Mouse (Mus musculus) common myeloid progenitor, adult 5-6 weeks (primary cell): ENCODE data around the gene Nkg7. TPM values are rescaled to one million over a fixed set of nuclear protein-coding genes. Genes with fewer than 3 reads are reported as not detected.

Source experiments
- ATAC-seq: replicated peaks from 2 replicates; pipeline ENCODE4 v1.8.0; 2016; ENCODE audit warnings: low read depth, mild to moderate bottlenecking, moderate TSS enrichment, inconsistent platforms; ENCODE audit not compliant: poor library complexity, severe bottlenecking
- total RNA-seq: library from RNA; stranded (forward); fragments of 200-1000, 187-1606 nt; gene quantifications from 2 replicates; pipeline ENCODE4 v1.2.3, GENCODE M21; 2017

Nkg7 gene
- total RNA-seq, 1 experiment from 2014 or later = 154 TPM

DNA sequence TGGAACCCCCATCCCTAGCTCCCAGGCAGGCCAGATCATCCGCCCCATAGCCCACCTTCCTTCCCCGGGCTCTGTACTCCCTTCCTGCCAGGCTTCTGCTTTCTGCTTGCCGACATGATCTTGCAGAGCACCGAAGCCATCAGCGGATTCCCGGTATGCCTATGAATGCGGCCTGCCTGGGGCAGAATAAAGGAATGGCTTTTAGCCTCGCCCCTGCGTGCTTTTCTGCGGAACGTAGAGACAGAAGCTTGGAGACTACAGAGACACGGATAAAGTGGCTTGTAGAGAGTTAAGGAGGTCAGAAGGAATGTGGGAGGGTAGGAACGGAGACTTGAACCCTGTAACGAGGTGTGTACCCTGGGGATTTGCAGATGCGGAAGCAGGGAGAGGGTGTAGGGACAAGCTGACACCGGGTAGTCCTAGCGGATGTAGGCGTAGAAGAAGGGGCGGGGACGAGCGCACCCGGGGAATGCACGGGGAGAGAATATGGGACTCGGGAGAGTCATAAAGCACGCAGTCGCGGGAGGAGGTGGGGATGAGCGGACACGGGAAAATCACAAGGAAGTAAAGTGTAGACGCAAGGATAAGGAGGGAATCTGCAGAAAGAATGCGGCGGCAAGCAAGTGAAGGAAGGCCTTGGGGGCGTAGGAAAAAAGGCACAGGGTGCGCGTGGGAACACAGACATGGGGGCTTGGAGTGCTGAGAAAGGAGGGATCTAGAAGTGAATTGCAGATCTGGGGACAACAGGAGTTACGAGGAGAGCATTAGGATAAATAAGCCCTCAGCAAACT, 6.4 kb downstream of the Nkg7 start:
- peak; percentile 50 for ATAC-seq

- peak; percentile 75 for ATAC-seq
Observed at GRCm38 (mm10) chr7:43443917-43444293, 7.0 kb downstream of the Nkg7 start, which contains the start of the genes Etfb and Gm45233. Gene Etfb, plus strand, starts transcription at chr7:43444083. Gene Gm45233, plus strand, starts transcription at chr7:43444128.

DNA sequence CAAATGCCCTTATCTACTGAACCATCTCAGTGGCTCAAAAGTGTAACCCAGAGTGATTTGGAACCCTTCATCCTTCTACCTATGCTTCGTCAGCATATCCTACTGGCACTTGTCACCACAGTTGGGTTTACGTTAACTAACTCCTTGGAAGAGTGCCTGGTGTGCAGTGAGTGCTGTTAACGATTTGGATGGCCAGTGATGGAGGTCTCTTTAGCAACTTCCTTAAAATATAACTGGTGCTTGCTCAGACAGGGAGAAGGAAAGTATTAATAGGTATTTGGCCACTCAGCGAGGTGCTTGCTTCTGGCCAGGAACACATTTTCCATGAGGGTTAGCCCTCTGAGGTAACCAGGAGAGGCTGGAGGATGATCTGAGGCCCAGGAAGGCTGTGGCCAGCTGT, 10.9 kb downstream of the Nkg7 start:
- no peak for ATAC-seq

DNA sequence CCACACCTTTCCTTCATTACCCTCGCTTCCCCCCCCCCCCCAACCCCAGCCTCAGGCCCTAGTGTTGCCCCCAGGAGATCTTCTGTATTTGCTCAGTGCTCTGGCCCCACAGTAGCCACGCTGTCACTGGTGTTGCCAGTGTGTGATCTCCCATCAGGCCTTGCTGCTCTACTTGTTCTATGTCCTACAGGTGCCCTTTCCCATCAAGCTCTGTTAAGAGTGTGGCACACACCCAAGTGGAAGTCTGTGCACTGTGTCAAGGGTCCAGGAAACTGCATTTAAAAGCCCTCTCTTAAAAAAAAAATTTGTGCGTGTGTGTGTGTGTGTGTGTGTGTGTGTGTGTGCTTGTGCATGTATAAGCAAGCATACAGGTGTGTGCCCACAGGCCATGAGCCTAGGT, 11.4 kb downstream of the Nkg7 start:
- ATAC-seq = no peak

DNA sequence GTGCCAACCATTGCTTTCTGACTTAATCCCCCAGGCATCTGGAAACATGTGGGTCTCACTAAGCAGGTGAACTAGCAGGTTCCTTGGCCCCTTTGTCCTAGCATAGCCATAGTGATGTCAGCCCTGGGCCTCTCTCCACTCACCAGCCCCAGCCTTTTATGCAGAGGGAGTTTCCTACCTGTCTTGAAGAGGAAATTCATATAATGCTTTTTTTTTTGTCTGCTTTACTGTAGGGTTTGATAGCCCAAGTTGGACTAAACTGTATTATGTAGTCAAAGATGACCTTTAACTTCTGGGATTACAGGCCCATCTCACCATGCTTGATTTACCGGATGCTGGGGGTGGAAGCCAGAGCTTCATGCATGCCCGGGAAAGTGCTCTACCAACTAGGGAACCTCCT, 12.9 kb downstream of the Nkg7 start:
- no peak for ATAC-seq

DNA sequence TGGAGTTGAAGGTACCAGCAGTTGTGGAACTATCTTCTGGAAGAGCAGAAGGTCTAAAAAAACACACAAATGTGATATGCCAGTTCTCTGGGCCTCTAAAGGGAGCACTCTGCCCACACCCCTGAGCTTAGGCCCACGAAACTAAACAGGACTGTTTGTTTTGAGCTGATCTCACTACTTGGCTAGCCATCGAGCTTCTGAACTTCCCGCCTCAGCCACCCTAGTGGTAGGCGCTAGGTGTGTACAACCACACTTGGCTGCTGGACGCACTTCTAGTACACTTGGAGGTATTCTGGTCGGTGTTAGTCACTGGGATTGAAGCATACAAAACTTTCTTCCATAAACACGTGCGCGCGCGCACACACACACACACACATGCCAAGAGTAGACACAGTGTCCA, 14.9 kb downstream of the Nkg7 start:
- no peak for ATAC-seq

- peak; percentile 94 for ATAC-seq
Observed at GRCm38 (mm10) chr7:43452609-43453008, 15.7 kb downstream of the Nkg7 start.

GRCm38 (mm10) chr7:43453599-43454355, 16.9 kb downstream of the Nkg7 start:
- ATAC-seq = no peak

DNA sequence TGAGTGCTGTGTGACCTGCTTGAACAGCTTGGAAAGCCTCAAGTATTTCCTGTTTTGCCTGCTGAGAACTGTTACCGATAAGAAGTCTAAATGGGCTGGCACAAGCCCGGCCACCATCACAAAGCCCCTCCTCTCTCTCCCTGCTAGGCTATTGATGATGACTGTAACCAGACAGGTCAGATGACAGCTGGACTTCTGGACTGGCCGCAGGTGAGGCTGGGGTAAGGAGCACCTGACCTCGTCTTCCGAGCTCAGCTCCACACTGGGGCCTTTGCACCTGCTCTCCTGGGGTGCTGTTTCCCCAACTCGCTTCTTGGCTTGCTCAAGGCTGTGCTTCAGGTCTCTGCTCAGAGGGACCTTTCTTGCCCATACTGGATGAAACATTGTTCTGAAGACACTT, 17.5 kb downstream of the Nkg7 start:
- no peak for ATAC-seq

DNA sequence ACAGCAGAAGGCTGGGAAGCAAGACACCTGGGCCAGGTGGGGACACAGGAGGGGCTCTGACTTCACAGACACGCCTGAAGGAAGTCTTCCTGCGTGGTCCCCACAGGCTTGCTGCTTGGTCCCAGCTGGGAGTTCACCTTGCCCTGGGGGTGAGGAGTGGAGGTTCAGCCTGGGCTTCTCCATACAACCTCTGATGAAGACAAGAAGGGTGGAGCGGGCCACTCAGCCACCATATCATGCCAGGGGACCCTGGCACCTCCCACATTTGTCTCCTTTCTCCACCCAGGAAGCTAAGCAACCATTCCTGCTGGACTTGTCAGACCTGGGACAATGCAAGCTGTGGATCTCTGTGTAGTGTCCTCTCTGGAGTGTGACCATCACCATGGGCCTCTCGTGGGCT, 26.0 kb downstream of the Nkg7 start, which contains the start of gene Vsig10l:
TSS of gene Vsig10l (plus strand) at position 301 of the 400 bp plus-strand sequence.
- ATAC-seq = no peak

DNA sequence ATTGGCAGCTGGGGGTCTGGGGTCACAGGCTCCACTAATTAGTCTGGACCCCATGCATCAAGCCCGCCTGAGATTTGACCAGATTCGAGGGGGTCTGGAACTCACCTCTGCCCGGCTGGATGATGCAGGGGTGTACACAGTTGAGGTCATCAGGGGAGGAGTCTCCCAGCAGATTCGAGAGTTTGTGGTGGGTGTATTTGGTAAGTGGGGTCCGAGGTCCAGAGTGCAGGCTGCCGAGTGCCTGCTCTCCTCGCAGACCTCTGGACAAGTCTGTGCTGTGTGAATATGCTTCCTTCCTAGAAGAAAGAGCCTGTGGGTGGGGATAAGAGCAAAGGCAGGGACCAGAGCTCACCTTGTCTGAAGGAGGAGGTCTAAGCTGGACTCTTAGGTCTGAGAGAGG, 27.1 kb downstream of the Nkg7 start:
- ATAC-seq = no peak

DNA sequence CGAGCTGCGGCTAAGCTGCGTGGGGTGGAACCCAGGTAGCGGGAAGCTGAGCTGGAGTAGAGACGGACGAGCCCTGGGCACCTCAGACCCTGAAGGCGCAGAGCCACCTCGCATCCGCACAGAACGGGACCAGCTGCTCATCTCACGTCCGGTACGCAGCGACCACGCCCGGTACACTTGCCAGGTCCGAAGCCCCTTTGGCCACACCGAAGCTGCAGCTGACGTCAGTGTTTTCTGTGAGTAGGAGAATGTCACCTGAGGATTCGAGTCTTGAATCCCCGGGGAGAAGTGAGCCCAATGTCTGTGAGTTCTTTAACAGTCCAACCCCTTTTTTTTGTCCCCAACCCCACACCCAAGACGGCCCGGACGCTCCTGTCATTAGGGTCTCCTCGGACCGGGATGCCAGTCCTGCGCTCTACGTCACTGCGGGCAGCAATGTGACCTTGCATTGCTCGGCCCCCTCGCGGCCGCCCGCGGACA, 28.0 kb downstream of the Nkg7 start:
- ATAC-seq = 0 out of 2 replicates have a peak, but pooled peaks have one; percentile 7

- ATAC-seq = peak; percentile 83
Observed at GRCm38 (mm10) chr7:43465344-43466098, 28.6 kb downstream of the Nkg7 start.

- ATAC-seq = peak; percentile 55
Observed at GRCm38 (mm10) chr7:43466099-43466694, 29.3 kb downstream of the Nkg7 start.

DNA sequence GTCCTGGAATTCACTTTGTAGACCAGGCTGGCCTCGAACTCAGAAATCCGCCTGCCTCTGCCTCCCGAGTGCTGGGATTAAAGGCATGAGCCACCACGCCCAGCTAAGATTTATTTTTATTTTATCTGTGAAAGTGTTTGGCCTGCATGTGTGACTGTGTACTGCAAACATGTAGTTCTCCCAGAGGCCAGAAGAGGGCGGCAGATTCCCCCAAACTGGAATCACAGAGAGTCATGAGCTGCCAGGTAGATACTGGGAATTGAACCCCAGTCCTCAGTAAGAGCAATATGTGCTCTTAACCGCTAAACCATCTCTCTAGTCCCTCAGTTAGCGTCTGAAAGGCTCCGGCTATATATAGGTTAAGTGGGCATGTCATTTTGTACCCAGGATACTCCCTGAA, 33.5 kb downstream of the Nkg7 start:
- no peak for ATAC-seq

DNA sequence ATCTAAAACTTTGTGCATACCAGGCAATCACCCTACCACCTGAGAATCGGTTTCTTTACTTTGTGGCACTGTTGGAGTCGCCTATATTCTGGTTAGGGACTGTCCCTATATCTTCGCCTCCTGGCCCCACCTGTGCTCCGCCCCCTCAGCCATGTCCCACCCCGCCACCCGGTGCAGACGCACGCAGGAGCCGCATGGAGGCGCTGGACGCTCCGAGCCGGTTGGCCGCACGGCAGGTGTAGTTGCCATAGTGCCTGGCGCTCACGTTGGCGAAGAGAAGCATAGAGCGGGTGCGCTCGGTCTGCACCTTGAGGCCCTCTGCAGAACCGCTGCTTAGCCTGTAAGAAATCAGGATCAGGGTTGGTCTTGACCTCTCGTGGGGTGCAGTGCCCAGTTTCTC, 38.8 kb downstream of the Nkg7 start:
- ATAC-seq = peak; percentile 67

DNA sequence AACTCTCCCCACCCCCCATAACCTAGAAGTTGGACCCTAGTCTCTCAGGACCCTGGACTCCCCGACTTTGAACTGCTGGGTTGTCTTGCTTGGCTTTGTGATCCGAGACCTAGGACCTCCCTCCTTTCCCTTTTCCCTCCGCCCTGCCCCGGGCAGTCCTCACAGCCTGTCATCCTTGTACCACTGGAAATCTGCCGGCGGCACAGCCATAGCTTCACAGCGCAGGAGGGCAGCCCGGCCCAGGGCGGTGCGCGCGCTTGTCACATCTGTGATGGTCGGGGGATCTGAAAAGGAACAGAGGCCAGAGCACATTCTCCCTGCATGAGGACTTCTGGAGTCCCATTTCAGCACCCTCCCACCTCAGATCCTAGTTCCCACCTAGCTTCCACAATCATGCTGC, 39.5 kb downstream of the Nkg7 start:
- no peak for ATAC-seq

- no peak for ATAC-seq
Observed at GRCm38 (mm10) chr7:43481191-43481590, 44.3 kb downstream of the Nkg7 start.

- ATAC-seq = no peak
Observed at GRCm38 (mm10) chr7:43482090-43482716, 45.3 kb downstream of the Nkg7 start.

DNA sequence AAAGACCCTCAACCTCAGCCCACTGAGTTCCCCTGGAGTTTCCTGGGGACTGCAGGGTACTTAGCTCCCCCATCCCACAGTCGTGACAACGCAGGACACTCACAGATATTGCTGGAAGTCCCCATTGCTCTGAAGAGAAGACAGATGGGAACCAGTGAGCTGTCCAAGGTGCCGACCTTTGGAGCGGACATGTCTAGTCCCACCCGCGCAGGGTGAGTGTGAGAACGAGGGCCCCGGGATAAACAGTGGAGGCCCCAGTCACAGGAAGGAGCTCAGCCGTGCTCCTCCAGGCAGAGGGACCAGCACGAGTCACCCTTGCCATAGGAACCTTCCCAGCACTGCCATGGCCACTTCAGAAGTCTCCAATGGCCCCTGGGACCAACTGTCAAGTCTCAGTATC, 46.4 kb downstream of the Nkg7 start:
- ATAC-seq = peak; percentile 52; the same call in 1 of the 2 replicates
